Mouse (Mus musculus) liver, embryonic 14.5 days (tissue): ENCODE measurements at regions not wholly inside any gene's neighbourhood (a gene's known extent, or its start where the extent isn't known, plus 50 kb on each side); places are given as distances from the start of the nearest gene placed in this dataset.

Experiments
- CTCF ChIP-seq: IDR thresholded peaks from 2 replicates; pipeline ENCODE4 v1.5.1; 2016; ENCODE audit warnings: antibody characterized with exemption, low read depth, control low read depth
- EP300 ChIP-seq: IDR thresholded peaks from 2 replicates; pipeline ENCODE4 v1.6.1; 2016; ENCODE audit warnings: antibody characterized with exemption, low read depth

- TF ChIP-seq CTCF (no peak), EP300 (no peak)
Measured at GRCm38 (mm10) chr11:43967764-43968163, 66.8 kb upstream of the Adra1b start.
